Mouse (Mus musculus): ENCODE results near the gene Gm49355. TPM values are rescaled to one million over a fixed set of nuclear protein-coding genes. Genes with fewer than 3 reads are reported as not detected.

Gm49355 gene
- total and polyA plus RNA-seq, 3 experiments = 0.08 to 0.26 (median 0.23) TPM

DNA sequence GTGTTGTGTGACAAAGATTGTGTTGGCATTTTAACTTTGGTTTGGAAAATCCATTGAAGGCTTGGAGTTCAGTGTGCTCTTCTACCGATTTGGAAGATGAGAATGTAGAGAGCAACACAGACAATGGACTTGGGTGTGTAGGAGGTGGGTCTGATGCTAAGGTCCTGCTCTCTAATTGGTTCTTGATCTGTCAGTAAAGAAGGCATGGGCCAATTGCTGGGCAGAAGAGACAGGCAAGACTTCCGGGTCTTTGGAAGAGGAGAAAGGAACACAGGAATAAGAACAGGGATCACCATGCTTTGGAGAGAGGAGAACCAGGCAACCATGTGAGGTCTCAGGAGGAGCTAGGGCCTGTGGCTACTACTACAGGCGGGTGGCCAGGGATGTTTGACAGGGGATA lies 7.7 kb upstream of the Gm49355 start:
- TF ChIP-seq MAX (IDR thresholded peaks at IDR 0.05; ENCODE audit: low read length) (no peak), USF2 (conservative IDR thresholded peaks at IDR 0.05; ENCODE audit: low read depth, low read length) (no peak), TBP (conservative IDR thresholded peaks at IDR 0.05; ENCODE audit: low read depth, low read length) (0 out of 2 replicates have a peak, but pooled peaks have one; percentile 41), TCF12 (IDR thresholded peaks at IDR 0.05; ENCODE audit: low read depth, low read length) (no peak), HCFC1 (IDR thresholded peaks at IDR 0.05; ENCODE audit: low read depth, low read length) (no peak), PAX5 (IDR thresholded peaks at IDR 0.05; ENCODE audit: low read length) (no peak), CHD2 (IDR thresholded peaks at IDR 0.05; ENCODE audit: low read length) (peak; percentile 78), POLR2A (IDR thresholded peaks at IDR 0.05; ENCODE audit: low read depth, low read length) (peak; percentile 42), ZMIZ1 (IDR thresholded peaks at IDR 0.05; ENCODE audit: low read depth, low read length) (no peak), MYC (IDR thresholded peaks at IDR 0.05; ENCODE audit: low read depth, low read length) (no peak), MAZ (IDR thresholded peaks at IDR 0.05; ENCODE audit: low read depth, low read length) (no peak), E2F4 (IDR thresholded peaks at IDR 0.05; ENCODE audit: insufficient replicate concordance, low read depth, low read length) (no peak), ETS1 (conservative IDR thresholded peaks at IDR 0.05; ENCODE audit: low read depth, low read length) (no peak), USF1 (IDR thresholded peaks at IDR 0.05; ENCODE audit: low read depth, low read length) (no peak), JUND (conservative IDR thresholded peaks at IDR 0.05; ENCODE audit: low read depth, low read length) (no peak), ELF1 (IDR thresholded peaks at IDR 0.05; ENCODE audit: low read depth, low read length) (peak; percentile 92)
- dilution Hi-C loops (cut with MboI; ENCODE audit: extremely low pct_ligation_motif_present, extremely low pct_unique_long_range_greater_than_20kb, low sequenced_read_pairs) (no loop called here), in situ Hi-C loops (cut with MboI; ENCODE audit: low pct_ligation_motif_present, low pct_unique_long_range_greater_than_20kb, low sequenced_read_pairs) (no loop called here)
- H3K27me3 ChIP-seq (replicated peaks) = no peaks in the 10 kb centered on the region
- no peak overlapping the region for H3K9ac ChIP-seq (ENCODE audit: insufficient read depth, low read depth)
- peaks cover 0 to 6% of the 10 kb centered on the region in 2 experiments; a peak in 1 of 4 replicates for H3K4me1 ChIP-seq (ENCODE audit: control insufficient read depth in 1 of 2, insufficient read depth in 2 of 2)
- H3K79me2 ChIP-seq (replicated peaks; ENCODE audit: control insufficient read depth, extremely low read depth, insufficient read depth, poor library complexity, severe bottlenecking) = no peaks in the 10 kb centered on the region
- no peak for DNase-seq (ENCODE audit: extremely low read depth)
- no peaks in the 10 kb centered on the region for H3K9me3 ChIP-seq (replicated peaks; ENCODE audit: low read length)
- H3K4me2 ChIP-seq (ENCODE audit: insufficient read depth, low read depth, poor library complexity, severe bottlenecking) = no peak overlapping the region; the same call in 1 of the 2 replicates
- no peak overlapping the region for H3K27ac ChIP-seq (ENCODE audit: insufficient read depth, low read depth)
- H3K4me3 ChIP-seq (replicated peaks in 1 of 3; ENCODE audit: low read depth in 2 of 3, low read length in 2 of 3, poor library complexity in 1 of 3) = no peak overlapping the region
- H3K36me3 ChIP-seq (replicated peaks in 1 of 2; ENCODE audit: control insufficient read depth in 1 of 2, insufficient read depth in 1 of 2, low read length in 1 of 2) = no peaks in the 10 kb centered on the region

DNA sequence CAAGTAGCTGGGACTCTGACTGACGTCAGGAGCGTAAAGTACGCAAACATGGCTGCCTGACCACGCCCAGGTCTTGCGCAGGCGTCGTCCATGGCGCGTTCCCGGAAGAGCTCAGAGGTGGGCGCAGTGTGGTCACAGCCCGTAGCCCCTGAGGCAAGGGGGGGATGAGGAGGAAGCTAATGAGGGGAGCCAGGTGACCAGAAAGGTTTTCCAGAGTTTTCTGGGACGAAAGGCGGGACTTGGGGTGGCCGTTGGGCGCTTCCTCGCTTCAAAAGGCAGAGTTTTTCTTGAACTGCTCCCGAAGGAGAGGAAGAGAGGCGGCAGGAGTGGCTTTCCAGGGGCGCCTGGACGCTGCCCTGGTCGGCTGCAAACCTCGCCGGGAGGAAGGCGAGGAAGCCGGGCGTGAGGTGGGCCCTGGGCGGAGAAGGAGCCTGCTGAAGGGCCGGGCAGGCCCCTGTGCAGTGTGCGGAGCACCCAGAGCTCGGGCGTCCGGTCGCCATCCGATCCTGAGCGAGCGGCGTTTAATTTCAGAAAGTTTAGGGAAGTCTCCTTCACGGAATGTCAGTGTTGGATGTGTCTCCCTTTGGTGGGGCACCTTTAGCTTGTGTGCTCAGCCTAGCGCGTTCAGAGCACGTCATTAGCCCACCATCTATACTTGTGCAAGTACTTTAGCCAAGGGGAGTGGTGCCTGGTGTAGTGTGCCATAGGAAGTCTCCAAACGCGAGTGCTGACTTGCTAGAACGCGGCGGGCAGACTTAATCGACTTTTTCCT lies 551 bp downstream of the Gm49355 start, which contains the start of gene 3830406C13Rik:
3830406C13Rik (plus strand) TSS at position 33 of the 772 bp plus-strand sequence.
- Histone ChIP-seq H3K4me1 (ENCODE audit: control insufficient read depth in 1 of 2, insufficient read depth in 2 of 2) (peaks cover 6 to 25% of the 10 kb centered on the region in 2 experiments; a peak in 2 of 4 replicates), H3K27ac (ENCODE audit: insufficient read depth, low read depth) (peak within 1 kb of the TSS; percentile 67), H3K79me2 (replicated peaks; ENCODE audit: control insufficient read depth, extremely low read depth, insufficient read depth, poor library complexity, severe bottlenecking) (no peaks in the 10 kb centered on the region), H3K9me3 (replicated peaks; ENCODE audit: low read length) (no peaks in the 10 kb centered on the region), H3K36me3 (replicated peaks in 1 of 2; ENCODE audit: control insufficient read depth in 1 of 2, insufficient read depth in 1 of 2, low read length in 1 of 2) (peaks cover 5 to 17% of the 10 kb centered on the region in 2 experiments), H3K4me2 (ENCODE audit: insufficient read depth, low read depth, poor library complexity, severe bottlenecking) (peak within 1 kb of the TSS; percentile 53), H3K4me3 (replicated peaks in 1 of 3; ENCODE audit: low read depth in 2 of 3, low read length in 2 of 3, poor library complexity in 1 of 3) (peak within 1 kb of the TSS; percentile 75 to 97 (median 82)), H3K27me3 (replicated peaks) (no peaks in the 10 kb centered on the region), H3K9ac (ENCODE audit: insufficient read depth, low read depth) (peak within 1 kb of the TSS; percentile 95)
- TF ChIP-seq MAX (IDR thresholded peaks at IDR 0.05; ENCODE audit: low read length) (peak; percentile 34; the same call in 1 of the 2 replicates), NELFE (IDR thresholded peaks at IDR 0.05; ENCODE audit: low read depth, low read length) (peak; percentile 85), HCFC1 (IDR thresholded peaks at IDR 0.05; ENCODE audit: low read depth, low read length) (peak; percentile 69), TCF12 (IDR thresholded peaks at IDR 0.05; ENCODE audit: low read depth, low read length) (peak; percentile 83), BHLHE40 (IDR thresholded peaks at IDR 0.05; ENCODE audit: low read depth, low read length) (0 out of 2 replicates have a peak, but pooled peaks have one; percentile 14), POLR2A (IDR thresholded peaks at IDR 0.05; ENCODE audit: low read depth, low read length) (peak; percentile 95), PAX5 (IDR thresholded peaks at IDR 0.05; ENCODE audit: low read length) (no peak), ZMIZ1 (IDR thresholded peaks at IDR 0.05; ENCODE audit: low read depth, low read length) (peak; percentile 66; the same call in 1 of the 2 replicates), MXI1 (IDR thresholded peaks at IDR 0.05; ENCODE audit: low read depth, low read length) (peak; percentile 79), UBTF (IDR thresholded peaks at IDR 0.05; ENCODE audit: low read depth, low read length) (peak; percentile 86), POLR2AphosphoS2 (IDR thresholded peaks at IDR 0.05; ENCODE audit: low read depth, low read length) (peak; percentile 67; the same call in 1 of the 2 replicates), GABPA (IDR thresholded peaks at IDR 0.05; ENCODE audit: insufficient replicate concordance, low read depth, low read length) (no peak), KAT2A (IDR thresholded peaks at IDR 0.05; ENCODE audit: insufficient replicate concordance, low read length) (no peak), ELF1 (IDR thresholded peaks at IDR 0.05; ENCODE audit: low read depth, low read length) (peak; percentile 96), NRF1 (IDR thresholded peaks at IDR 0.05; ENCODE audit: low read depth, low read length) (peak; percentile 90)
- in situ Hi-C loops (cut with MboI; ENCODE audit: low pct_ligation_motif_present, low pct_unique_long_range_greater_than_20kb, low sequenced_read_pairs) = no loop called here
- dilution Hi-C loops (cut with MboI; ENCODE audit: extremely low pct_ligation_motif_present, extremely low pct_unique_long_range_greater_than_20kb, low sequenced_read_pairs) = no loop called here
- peak; percentile 89 for DNase-seq (ENCODE audit: extremely low read depth)
